Mouse (Mus musculus) kidney, adult 8-10 months (tissue): ENCODE measurements around the gene Hmcn1.

Source experiments
- DNase-seq, 2 experiments: peaks; one replicate each; pipeline ENCODE4 v3.0.0; 2022

Hmcn1 gene

DNA sequence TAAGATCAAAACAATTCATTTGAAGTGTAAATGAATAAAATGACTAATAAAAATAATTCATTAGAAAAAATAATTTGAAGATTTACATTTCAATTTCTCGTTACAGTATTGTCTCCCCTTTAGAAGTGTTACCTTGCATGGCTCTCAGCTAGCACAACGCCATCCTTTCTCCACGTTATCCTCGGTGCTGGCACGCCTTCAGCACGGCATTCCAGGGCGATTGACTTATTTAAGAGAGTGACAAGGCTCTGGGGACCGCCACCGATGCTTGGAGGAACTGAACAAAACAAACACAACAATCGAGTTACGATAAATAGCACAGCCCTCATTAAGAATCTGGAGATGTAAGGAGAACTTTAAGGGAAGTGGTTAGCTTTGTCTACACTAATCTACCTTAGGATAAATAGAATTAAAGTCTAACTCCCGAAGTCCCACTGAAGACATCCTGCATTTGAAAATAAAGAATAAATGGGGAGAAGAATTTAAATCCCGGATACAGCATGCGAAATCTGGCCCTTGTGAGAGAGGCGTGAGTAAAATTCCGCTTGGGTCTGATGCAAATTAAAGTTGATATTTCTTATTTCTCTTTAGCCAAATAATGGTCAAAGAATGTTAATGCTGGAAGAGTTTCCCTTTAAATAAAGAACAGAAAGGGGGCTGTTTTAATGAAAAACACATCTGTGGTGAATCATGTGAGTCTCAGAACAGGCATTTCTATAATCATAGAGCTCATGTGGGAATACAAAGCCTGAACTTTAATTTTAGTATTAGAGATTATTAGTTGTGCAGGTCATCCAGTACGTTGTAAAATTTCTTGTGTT is 362.0 kb downstream of the Hmcn1 start:
- DNase-seq = no peak

- DNase-seq = no peak
Measured at GRCm38 (mm10) chr1:150623226-150623625, 370.0 kb downstream of the Hmcn1 start.

GRCm38 (mm10) chr1:150610539-150610938 is 382.7 kb downstream of the Hmcn1 start:
- DNase-seq = no peak

GRCm38 (mm10) chr1:150606173-150606572 is 387.1 kb downstream of the Hmcn1 start:
- DNase-seq = no peak

DNA sequence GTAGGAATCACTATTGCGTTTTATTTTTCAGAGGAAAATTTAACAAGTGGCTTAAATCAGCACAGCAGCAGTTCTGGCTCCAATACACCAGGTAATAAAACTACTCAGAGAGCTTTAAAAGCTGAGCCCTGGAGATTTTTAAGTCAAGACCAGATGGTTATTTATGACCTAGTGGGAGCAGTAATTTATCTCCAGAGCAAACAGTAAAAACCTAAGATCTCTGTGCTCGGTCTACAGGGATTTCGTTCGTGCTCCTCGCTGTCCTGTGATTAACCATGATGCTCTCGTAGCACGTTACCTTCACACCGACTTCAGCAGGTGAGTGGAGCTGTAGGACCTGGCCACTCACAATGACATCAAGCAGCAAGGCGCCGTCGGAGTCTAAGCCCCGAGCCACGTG is 399.6 kb downstream of the Hmcn1 start:
- DNase-seq = no peak

DNA sequence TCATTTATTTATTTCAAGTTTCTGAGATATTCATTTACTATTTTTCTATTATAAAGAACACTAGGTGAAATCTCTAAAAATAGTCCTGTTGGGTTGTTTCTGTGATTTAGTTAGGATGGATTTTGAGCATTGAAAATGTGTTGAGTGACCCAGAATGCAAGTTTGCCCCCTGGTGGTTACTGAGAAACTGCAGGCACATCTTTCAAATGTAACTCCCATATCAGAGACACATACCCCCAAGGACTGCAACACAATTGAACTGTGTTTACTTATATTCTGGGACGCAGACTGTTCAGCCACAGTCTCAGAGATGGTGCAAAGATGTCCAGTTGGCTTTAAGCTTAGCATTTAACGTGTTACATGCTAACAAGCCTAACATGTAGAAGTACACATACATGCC is 402.0 kb downstream of the Hmcn1 start:
- DNase-seq = peak; percentile 9 to 55

- DNase-seq = no peak
Measured at GRCm38 (mm10) chr1:150587410-150587809, 405.8 kb downstream of the Hmcn1 start.

DNA sequence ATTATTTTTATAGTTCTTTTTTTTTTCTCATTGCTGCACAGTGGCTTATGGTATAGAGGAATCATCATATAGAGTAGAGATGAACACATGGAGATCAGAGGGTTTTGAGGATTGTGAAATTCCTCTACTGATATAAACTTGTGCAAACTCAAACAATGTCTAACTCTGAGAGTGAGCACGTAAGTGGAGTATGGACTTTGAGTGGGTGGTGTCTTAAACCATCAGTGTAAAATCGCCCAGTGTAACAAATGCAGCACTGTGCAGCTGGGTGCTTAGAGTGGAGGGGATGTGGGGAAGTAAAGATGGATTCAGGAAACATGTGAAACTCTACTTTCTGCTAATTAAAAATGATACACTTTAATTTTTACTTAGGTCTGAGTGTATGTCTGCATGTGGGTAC is 408.8 kb downstream of the Hmcn1 start:
- no peak for DNase-seq

DNA sequence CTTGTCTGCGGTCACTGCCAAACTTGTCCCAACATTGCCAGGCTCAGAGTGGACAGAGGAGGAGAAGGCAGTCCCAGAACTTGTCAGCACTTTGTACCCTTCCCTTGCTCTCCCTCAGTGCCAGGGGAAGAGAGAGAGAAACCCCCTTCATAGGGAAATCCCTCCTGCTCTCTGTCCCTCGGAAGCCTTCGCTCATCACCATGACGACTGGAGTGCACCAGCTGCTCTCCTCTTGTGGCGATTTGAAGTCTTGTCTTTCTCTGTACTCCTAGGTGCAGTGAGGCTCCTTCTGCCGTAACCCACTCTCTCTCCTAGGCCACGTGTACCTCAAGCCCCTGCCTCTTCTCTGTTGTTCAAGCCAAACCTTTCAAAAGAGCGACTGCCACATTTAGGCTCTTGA is 409.5 kb downstream of the Hmcn1 start:
- no peak for DNase-seq

GRCm38 (mm10) chr1:150580561-150580960 is 412.7 kb downstream of the Hmcn1 start:
- DNase-seq = no peak

- no peak for DNase-seq
Measured at GRCm38 (mm10) chr1:150573407-150573806, 419.8 kb downstream of the Hmcn1 start.

DNA sequence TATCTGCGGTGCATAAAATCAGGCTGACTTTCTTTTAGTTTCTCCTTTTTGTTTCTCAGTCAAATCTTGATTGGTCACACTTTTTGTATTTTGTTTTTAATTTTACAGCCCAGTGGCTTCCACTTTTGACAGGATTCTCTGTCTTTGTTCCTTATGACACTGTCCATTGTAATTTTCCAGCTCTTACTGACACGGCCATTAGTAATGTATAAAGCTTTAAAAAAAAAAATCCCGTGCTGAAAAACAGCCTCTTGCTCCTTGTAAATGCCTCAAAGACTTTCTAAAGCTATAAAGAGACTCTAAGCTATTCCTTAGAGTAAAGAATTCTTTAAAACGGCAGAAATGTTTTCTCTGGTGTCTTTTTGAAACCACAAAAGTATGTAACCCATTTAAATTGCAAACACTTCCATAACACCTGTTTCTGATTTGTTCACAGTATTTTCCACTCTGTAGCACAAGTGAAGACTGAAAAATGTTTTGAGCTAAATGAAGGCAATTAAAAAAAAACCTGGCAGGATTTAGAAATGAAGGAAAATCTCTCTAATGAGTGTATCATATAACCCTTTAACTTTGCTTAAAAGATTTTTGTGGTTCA is 422.6 kb downstream of the Hmcn1 start:
- DNase-seq = no peak

- DNase-seq = no peak
Measured at GRCm38 (mm10) chr1:150569820-150570543, 423.3 kb downstream of the Hmcn1 start.

GRCm38 (mm10) chr1:150566287-150566686 is 426.9 kb downstream of the Hmcn1 start:
- DNase-seq = no peak

DNA sequence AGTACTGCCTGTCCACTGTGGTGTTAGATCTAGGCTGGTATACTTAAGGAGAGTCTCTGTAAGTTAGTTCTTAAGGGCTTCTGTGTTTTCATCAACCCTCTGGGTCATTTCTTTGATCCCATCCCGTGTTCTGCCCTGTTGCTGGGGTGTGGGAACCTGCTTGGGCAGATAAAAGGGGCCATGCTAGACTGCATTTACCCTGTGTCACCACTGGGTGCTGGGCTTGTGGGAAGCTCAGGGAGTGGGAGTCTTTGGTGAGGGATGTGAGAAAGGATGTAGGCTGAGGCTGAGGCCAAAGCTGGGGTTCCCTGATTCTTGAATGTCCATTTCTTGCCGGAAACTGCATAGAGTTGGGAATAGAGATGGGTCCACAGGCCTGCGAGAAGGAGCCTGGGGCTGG is 436.6 kb downstream of the Hmcn1 start:
- no peak for DNase-seq

GRCm38 (mm10) chr1:150551390-150551789 is 441.8 kb downstream of the Hmcn1 start:
- DNase-seq = no peak

- DNase-seq = no peak
Measured at GRCm38 (mm10) chr1:150546463-150546862, 446.8 kb downstream of the Hmcn1 start.

GRCm38 (mm10) chr1:150540267-150540666 is 453.0 kb downstream of the Hmcn1 start:
- DNase-seq = peak; percentile 8

DNA sequence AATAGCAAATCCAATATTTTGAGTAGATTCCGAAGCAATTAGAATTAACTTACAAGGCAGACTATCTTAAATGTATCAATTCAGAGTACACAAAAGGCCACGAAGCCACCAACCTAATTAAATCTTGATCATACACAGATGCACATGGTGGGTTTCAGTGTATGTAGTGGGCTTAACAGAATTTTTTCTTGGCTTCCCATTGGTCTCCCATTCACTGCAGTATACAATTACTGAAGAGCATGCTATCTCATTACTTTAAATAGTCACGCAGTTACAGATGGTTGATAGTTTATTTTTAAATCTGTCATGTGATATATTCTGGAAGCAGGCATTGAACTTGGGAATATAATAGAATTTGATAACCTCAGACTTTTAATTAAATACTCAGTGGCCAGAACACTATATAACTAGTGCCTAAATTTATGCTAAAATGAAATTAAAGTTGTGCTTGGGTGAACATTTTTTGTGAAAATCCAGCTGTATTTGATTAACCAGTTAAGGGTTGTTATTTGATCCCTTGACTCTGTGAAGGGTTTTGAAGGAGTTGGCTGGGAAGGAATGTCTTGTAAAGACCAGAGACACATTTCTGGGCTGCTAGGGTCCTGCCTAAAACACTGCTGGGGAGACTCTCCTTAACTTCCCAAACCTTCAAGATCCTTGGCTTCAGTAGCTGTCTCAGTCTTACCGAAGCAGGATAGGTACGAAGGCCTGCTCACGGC is 455.7 kb downstream of the Hmcn1 start:
- no peak for DNase-seq

GRCm38 (mm10) chr1:150535770-150536534 is 457.3 kb downstream of the Hmcn1 start:
- DNase-seq = peak; percentile 23 to 25

DNA sequence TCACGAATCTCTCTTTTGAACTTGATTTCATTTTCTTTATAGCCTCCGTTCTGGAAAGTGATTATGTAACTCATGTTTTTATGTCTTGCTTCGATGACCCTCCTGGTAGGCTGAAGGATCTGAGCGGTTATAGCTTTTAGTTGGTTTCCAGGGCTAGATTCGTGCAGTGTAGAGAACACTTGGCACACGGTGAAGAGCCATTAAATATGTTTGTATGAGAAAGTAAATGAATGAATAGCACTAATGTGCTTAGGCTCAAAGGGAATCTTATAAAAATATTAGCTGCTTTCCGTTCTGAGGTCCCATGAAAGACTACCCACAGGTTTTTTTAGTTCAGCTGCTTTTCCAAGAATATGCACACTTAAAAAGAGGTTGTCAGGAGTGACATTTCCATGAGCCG is 458.6 kb downstream of the Hmcn1 start:
- DNase-seq = no peak

GRCm38 (mm10) chr1:150513041-150513440 is 480.2 kb downstream of the Hmcn1 start:
- no peak for DNase-seq
